Comparison of ENCODE assay signal across 7 mouse cellular contexts in the genomic region with DNA sequence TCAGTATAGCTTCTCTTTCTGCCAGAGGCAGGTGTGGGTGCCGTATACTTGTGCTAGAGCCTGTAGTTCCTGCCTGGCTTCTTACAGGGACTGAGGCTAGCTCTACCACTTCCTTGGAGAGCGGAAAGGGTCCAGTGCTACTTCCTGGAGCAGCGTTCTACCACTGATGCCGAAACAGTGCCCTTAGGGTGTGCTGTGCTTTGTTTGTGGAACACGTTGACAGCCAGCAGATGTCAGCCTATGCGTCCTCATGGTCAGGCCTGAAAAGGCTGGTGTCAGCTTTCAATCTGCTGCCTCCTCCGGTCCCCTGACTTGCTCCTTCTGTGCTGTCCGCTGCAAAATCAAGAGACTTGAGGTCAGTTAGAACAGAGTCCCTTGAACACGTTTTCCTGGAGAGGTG. TPM values are rescaled to one million over a fixed set of nuclear protein-coding genes. Genes with fewer than 3 reads are reported as not detected.
A peak's percentile ranks its signal among the peaks of the same experiment; 100 is the strongest.
DNase-seq lines count a peak whose midpoint lies in the region; ATAC-seq lines count a peak whose summit lies in the region.

No protein-coding gene starts in this region.

- intact Hi-C loops in gastrocnemius, postnatal 14 days (cut with DNase I; ENCODE audit: low total_unique reads), result no loop called here

- peak overlapping the region; percentile 69; the same call in 1 of the 2 replicates for H3K27ac ChIP-seq in midbrain, embryonic 16.5 days (ENCODE audit: low read length)

- no peaks in the 10 kb centered on the region for H3K36me3 ChIP-seq in midbrain, embryonic 16.5 days (ENCODE audit: control insufficient read depth, insufficient read depth, low read length)

- H3K9me3 ChIP-seq in midbrain, embryonic 16.5 days (replicated peaks; ENCODE audit: control insufficient read depth, low read length, poor library complexity, severe bottlenecking), result no peaks in the 10 kb centered on the region

- H3K9ac ChIP-seq in midbrain, embryonic 16.5 days (ENCODE audit: low read depth, low read length), result no peak overlapping the region

- no peaks in the 10 kb centered on the region for H3K27me3 ChIP-seq in midbrain, embryonic 16.5 days (ENCODE audit: control insufficient read depth, insufficient read depth, low read depth, low read length)

- no peak overlapping the region for H3K4me3 ChIP-seq in midbrain, embryonic 16.5 days (ENCODE audit: low read depth, low read length)

- peaks cover 16% of the 10 kb centered on the region for H3K4me1 ChIP-seq in midbrain, embryonic 16.5 days (ENCODE audit: control insufficient read depth, insufficient read depth, low read length)

- ATAC-seq in midbrain, embryonic 16.5 days, result peak; percentile 16; the same call in 1 of the 2 replicates

- no peak overlapping the region for H3K4me2 ChIP-seq in midbrain, embryonic 16.5 days (ENCODE audit: low read length)

- 24% methylated on average over 9 of the region's 9 CpGs for WGBS in midbrain, embryonic 16.5 days

- DNase-seq in 416B (ENCODE audit: low read depth) (peak; percentile 10), ZHBTc4 (ENCODE audit: low read depth, low spot score) (peak; percentile 21)
- peak; percentile 45 for DNase-seq in gastrocnemius, postnatal 14 days
- peak; percentile 41 for DNase-seq in kidney, postnatal 14 days
- no peak for DNase-seq in thymus, postnatal 0 days (ENCODE audit: low spot score)
- DNase-seq in thymus, postnatal 25 days, result no peak

RNA-seq across cellular contexts. Expression of a gene that starts 52.2 kb away (rescaled TPM):
- total RNA-seq in gastrocnemius, postnatal 14 days (2021), result 10 to 100 TPM; 15.5 to 17.7 TPM
- 16.6 and 21.2 TPM in 2 replicates for polyA plus RNA-seq in midbrain, embryonic 16.5 days (2015; fragmentation: Nextera tagmentation; extraction: Ambion mirVana)
- 16.3 and 19.0 TPM in 2 replicates for polyA plus RNA-seq in thymus, postnatal 0 days (2015; fragmentation: Nextera tagmentation; extraction: Ambion mirVana)

Comparison
In these comparisons a context has a peak if more than half of its experiments do, and no peak if none do; other contexts are left out.
1. DNase-seq: peak in 416B (single experiment), ZHBTc4 (single experiment), gastrocnemius, postnatal 14 days (single experiment) and kidney, postnatal 14 days (single experiment); none in thymus, postnatal 0 days (single experiment) and thymus, postnatal 25 days (single experiment).